In genomic region chr11:94391661-94392060, GRCm38 (mm10) we compare ENCODE assay signal across 25 mouse cellular contexts.
"Had no signal": no experiment of that assay in that cellular context is flagged by ENCODE, and none has a peak within 500 bp of the region (broad histone marks: within the 10 kb centered on the region; RNA-seq: fewer than 3 reads in every experiment).

No protein-coding gene starts in this region.

- H3K9me3 ChIP-seq: hindbrain, embryonic 15.5 days; limb, embryonic 12.5 days; limb, embryonic 15.5 days; liver, embryonic 12.5 days; liver, embryonic 15.5 days; lung, embryonic 15.5 days; megakaryocyte, embryonic 14.5 days; midbrain, embryonic 10.5 days; neural tube, embryonic 12.5 days; neural tube, embryonic 15.5 days; stomach, embryonic 15.5 days had no signal

- DNase-seq: kidney, adult 18-20 months; kidney, adult 9 months; kidney, postnatal 14 days; kidney, postnatal 4 days; layer of hippocampus, postnatal 36 days; left cerebral cortex, postnatal 4 days; midbrain, embryonic 14.5 days; right cerebral cortex, adult 18-20 months; right cerebral cortex, postnatal 14 days; right cerebral cortex, postnatal 4 days; spleen, adult 18-20 months; thymus, adult 18-20 months; thymus, postnatal 36 days had no signal

- H3K36me3 ChIP-seq: hindbrain, embryonic 15.5 days; limb, embryonic 12.5 days; limb, embryonic 15.5 days; liver, embryonic 12.5 days; liver, embryonic 15.5 days; lung, embryonic 15.5 days; midbrain, embryonic 10.5 days; neural tube, embryonic 12.5 days; neural tube, embryonic 15.5 days; stomach, embryonic 15.5 days had no signal

- H3K4me3 ChIP-seq: hindbrain, embryonic 15.5 days; neural tube, embryonic 12.5 days had no signal

- H3K27ac ChIP-seq: hindbrain, embryonic 15.5 days; left cerebral cortex, adult 2 months; limb, embryonic 12.5 days; limb, embryonic 15.5 days; liver, embryonic 12.5 days; liver, embryonic 15.5 days; lung, embryonic 15.5 days; midbrain, embryonic 10.5 days; neural tube, embryonic 12.5 days; neural tube, embryonic 15.5 days; stomach, embryonic 15.5 days had no signal

- H3K9ac ChIP-seq: hindbrain, embryonic 15.5 days; limb, embryonic 15.5 days; liver, embryonic 12.5 days; liver, embryonic 15.5 days; lung, embryonic 15.5 days; neural tube, embryonic 12.5 days; neural tube, embryonic 15.5 days; stomach, embryonic 15.5 days had no signal

- ATAC-seq: liver, embryonic 12.5 days had no signal

- H3K27me3 ChIP-seq: stomach, embryonic 15.5 days had no signal
